Mouse (Mus musculus) adrenal gland, postnatal 14 days (tissue): ENCODE results near the gene Siglec1. TPM values are rescaled to one million over a fixed set of nuclear protein-coding genes. Genes with fewer than 3 reads are reported as not detected.

Experiments
- microRNA-seq, 2 experiments: library from miRNA; unstranded; fragments of <30 nt; microRNA quantifications; one replicate each; pipeline ENCODE4 v1.2.0; 2021
- total RNA-seq: library from RNA; stranded (reverse); gene quantifications from 2 replicates; pipeline ENCODE4 v1.2.3, GENCODE M21; 2021

Siglec1 gene
- total RNA-seq, 1 experiment from 2014 or later, result 2.3 TPM

Small RNA genes within 50 kb of the gene (microRNA-seq; reads per million reads assigned to microRNA genes)
- gene Mir6973b, result 0 reads per million in 2 experiments

Other genes with a start within 250 kb of the Siglec1 start
- 36.3 and 43.6 TPM in 2 replicates for gene 4930402H24Rik, start 180.4 kb downstream of the Siglec1 start, total RNA-seq
- gene Atrn, start 180.3 kb downstream of the Siglec1 start, total RNA-seq, result 29.6 and 30.7 TPM in 2 replicates
- 9.2 and 12.9 TPM in 2 replicates for gene Gfra4, start 43.7 kb downstream of the Siglec1 start, total RNA-seq
- 4.4 and 4.5 TPM in 2 replicates for gene Adam33, start 23.0 kb downstream of the Siglec1 start, total RNA-seq
- gene Hspa12b, start 40.5 kb upstream of the Siglec1 start, total RNA-seq, result 23.3 and 26.1 TPM in 2 replicates
- not detected in 2 replicates for gene Gm11037, start 46.7 kb upstream of the Siglec1 start, total RNA-seq
- gene 1700037H04Rik, start 73.3 kb upstream of the Siglec1 start, total RNA-seq, result 69.4 and 79.8 TPM in 2 replicates
- gene Cenpb, start 93.3 kb upstream of the Siglec1 start, total RNA-seq, result 65.6 and 70.4 TPM in 2 replicates
- gene Cdc25b, start 100.2 kb upstream of the Siglec1 start, total RNA-seq, result 16.1 and 17.8 TPM in 2 replicates
- gene Spef1, start 100.5 kb upstream of the Siglec1 start, total RNA-seq, result 7.0 and 7.5 TPM in 2 replicates
- 17.3 and 17.7 TPM in 2 replicates for gene Ap5s1, start 120.3 kb upstream of the Siglec1 start, total RNA-seq
- 44.8 and 45.4 TPM in 2 replicates for gene Mavs, start 147.3 kb upstream of the Siglec1 start, total RNA-seq
- 56.5 and 58.5 TPM in 2 replicates for gene Pank2, start 175.7 kb upstream of the Siglec1 start, total RNA-seq